Mouse (Mus musculus): Measurements from ENCODE around the gene D1Ertd622e.

- no peak for TF ChIP-seq POLR2A (IDR thresholded peaks at IDR 0.05; ENCODE audit: low read depth, low read length)
- TF ChIP-seq CTCF (conservative IDR thresholded peaks at IDR 0.05; ENCODE audit: insufficient read depth, insufficient read length, low read depth, low read length): no peak
Measured at GRCm38 (mm10) chr1:97632545-97633256, 29.2 kb downstream of the D1Ertd622e start.

All from kidney, adult 2 months (tissue).